Mouse (Mus musculus) mature B cell (primary cell): Measurements from ENCODE around the gene Diras2.

Experiments used
- in situ Hi-C: fragments of 300-500 bp; cut with MboI; formaldehyde crosslinking; loops from 2 replicates; pipeline ENCODE4 v1.14.3; 2019

Diras2 gene

DNA sequence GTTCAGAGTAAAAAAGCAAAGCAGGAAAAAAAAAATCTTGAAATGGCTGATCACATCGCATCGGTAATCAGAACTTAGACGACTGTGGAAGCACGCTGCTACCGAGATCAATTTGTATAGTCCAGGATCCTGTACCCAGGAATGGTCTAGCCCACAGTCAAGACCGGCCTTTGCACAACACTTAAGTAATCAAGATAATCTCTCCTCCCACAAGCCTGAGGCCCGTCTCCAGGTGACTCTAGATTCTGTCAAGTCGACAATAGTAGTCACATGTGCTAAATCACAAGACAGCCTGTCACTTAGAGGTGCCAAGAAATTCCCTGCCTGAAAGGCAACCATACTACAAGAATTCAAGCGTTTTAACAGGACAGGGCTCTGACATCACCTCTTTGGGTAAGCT lies at the start of gene Diras2:
Gene Diras2 (minus strand): TSS at position 159 of the 400 bp plus-strand sequence.
- in situ Hi-C loops, result loop anchor here (10.0 kb wide), 1 partner anchor 256 kb away; no protein-coding TSS in a partner anchor

DNA sequence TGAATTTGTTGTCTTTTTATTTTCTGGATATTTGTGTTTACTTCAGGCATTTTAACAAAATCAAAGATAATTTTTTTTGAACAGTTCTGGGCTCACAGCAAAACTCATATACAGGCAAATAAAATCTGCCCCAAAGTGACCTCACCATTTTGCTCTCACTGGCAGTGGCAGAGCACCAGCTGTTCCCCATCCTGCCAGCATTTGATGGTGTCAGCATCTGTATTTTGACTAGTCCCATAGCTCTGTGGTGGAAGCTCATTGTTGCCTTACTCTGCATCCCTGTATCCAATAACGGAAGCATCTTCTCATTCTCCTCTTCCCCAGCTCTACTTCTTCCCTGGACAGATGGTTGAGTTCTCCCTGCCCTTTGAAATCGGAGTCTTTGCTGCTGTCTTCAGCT lies 47.7 kb upstream of the Diras2 start:
- in situ Hi-C loops, result no loop called here

DNA sequence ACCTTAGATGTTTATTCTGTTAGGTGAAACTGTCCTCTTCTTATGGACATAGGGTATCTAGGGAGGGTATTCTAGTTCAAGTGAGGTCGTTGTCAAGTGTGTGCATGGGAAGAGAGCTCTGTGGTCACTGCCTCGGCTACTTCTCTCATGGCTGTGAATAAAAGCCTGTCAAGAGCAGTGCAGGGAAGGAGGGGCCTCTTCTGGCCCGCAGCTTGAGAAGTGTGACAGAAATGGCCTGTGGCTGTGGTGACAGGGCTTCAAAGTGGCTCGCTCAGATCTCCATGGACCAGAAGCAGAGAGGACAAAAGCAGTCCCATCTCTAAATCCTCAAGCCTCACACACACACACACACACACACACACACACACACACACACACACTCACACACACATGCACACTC lies 46.9 kb upstream of the Diras2 start:
- in situ Hi-C loops, result no loop called here

DNA sequence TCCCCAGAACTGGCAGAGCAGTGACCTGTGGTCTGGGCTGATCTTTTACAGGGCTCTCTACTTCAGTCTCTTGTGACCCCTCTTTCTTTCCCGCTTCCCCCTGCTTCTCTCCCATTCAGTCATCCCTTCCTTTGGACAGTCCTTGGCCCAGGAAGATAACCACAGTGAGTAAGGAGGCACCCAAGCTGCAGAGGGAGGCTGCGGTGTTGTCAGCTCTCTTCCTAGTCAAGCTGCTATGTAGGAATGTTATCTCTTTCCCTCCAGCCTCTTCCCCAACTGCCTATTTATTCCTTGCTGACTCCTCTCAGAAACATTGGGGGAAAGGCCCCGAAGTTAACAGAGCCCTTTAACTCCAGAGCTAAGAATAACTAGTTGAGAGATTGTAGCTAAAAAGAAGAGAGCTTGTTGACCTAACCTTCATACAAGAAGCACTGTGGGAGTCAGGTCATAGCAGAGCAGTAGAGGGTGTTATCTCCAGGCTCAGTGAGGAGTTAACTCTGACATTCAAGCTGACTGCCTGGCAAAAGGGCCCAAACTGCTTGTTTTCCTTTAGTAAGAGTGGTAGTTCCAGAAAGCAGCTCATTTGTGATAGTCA lies 46.3 kb upstream of the Diras2 start:
- in situ Hi-C loops, result no loop called here

DNA sequence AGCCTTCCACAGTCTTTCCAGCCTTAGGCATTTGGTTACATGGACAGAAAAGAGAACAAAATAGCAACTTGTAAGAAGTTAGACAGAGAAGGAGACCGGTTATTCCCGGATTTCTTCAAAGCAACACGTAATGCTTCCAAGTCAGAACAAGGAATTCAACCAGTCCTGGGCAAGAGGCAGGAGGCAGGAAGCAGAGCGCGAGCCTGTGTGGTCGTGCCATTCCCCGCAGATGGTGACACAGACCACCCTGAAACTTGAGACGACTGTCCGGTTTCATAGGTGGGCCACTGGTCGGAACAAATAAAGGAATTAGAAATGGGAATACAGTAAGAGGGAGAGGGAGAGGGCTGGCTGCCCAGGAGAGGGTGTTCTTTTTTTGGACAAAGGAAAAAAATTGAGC lies 45.8 kb upstream of the Diras2 start:
- in situ Hi-C loops, result no loop called here

DNA sequence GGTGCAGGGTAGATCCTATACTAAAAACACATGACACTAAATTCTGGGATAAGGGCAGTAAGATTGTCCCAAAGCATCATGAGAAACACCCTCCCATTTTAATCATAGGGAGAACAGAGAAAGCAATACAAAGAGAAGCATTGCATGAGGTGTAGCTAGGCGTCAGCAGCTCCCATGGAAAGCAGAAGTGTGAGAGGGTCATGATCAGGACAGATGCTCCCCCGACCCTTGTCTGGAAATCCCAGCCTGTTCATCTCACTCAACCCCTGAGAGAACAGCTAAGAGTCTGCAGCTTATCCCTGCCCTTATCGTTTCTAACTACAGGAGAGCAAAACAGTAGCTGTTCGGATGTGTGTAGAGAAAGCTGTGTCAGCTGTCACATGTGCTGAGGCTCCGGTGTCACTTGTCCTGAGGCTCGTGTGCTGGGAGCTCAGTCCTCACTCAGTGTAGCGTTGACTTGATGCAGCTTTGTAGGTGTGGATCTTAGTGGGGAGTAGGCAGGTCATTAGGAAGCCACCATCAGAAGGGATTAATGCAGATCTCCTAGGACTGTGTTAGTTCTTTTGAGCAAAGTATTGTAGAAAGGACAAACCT lies 45.0 kb upstream of the Diras2 start:
- in situ Hi-C loops, result no loop called here

DNA sequence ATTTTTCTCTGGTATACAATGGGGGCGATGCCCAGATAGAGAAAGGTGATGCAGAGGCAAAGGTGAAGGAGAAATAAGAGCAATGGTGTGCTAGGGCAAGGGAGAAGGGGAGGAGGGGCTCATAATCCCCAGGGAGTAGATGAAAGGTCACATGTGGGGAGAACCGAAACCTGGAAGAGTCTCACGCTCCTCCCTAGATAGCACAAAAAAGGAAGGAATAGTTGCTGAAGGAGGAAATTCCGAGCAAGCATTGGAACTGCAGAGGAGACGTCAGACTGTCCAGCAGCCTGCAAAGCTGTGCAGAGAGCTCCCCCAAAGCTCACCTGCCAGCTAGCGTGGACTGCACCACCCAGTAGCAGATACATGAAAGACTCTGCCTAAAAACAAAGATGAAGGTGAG lies 44.4 kb upstream of the Diras2 start:
- in situ Hi-C loops, result no loop called here

DNA sequence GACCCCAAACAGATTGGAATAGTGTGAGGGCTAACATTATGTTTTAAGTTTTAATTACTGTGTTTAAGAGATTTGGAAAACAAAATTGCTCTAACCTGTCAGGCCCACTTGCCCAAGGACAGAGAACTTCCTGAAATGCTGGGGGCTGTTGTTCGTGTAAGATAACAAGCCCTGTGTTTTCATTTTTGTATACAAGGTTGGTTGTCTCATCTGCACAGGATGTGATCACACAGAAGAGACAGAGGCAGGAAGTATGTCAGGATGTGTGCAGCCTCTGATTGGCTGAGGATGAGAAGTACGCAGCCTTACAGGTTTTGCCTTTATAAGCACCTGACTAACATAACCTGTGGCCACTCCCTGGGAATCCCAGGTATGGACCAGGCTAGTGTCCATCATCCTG lies 43.2 kb upstream of the Diras2 start:
- in situ Hi-C loops, result no loop called here

DNA sequence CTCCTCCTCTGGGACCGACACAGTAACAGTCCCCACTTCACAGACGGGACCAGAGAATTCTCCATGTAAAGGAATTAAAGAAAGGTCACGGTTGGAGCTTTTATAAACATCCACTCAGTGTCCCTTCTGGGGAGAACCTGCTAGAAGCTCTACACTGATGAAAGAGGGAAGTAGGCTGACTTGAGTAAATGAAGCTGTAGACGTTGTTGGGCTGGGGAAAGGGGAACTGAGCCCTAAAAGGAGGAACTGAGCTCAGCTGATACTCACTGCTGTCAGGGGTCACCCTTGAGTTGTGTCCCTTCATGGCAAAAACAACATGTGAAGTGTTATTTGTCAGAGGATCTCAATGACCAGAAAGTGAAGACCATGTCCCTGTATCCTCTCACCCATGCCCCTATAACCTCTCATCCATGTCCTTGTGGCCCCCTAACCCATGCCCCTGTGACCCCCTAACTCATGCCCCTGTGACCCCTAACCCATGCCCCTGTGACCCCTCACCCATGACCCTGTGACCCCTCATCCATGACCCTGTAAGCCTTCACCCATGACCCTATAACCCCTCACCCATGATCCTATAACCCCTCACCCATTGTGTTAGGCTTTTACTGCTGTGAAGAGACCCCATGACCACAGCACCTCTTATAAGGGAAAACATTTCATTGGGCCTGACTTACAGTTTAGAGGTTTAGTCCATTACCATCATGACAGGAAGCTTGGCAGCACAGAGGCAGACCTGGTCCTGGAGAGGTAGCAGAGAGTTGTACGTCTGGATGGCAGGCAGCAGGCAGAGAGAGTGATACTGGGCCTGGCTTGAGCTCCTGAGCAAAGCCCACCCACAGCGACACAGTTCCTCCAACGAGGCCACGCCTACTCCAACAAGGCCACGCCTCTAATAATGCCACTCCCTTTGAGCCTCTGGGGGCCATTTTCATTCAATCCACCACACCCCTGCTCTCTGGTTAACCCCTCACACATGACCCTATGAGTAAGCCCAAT lies 41.7 kb upstream of the Diras2 start:
- in situ Hi-C loops, result no loop called here

DNA sequence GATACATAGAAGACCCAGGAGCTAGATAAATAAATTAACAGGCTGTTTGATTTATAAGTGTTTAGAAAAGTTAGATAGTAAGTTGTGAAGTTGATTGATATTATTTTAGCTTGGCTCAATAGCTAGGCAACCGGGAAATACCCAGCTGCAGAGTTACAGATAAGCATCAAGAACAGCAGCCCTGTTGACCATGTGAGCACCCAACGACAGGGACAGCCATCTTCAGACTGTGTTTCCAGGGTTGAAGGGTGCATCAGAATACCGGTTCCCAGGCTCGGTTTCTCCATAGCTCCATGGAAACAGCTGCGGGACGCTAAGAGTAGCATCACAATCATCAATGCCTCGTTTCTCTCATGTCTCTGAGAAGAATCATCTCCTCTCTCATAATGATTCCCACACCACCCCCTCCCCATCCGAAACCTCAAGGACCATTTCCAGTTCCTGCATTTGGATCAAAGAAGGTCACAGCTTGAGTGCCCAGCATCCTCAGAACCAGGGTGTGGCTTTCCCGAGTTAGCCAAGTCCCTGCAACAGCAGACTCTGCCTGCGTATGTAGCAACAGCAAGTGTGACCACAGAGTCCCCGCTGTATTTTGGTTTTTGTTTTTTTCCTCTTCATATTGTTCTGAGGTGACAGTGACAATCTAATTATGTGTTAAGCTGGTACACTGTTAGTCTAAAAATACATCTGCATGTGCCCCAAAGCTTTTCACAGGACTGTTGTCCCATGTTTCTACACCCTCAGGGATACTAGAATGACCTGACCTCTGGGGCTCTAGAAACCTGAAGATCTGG lies 40.7 kb upstream of the Diras2 start:
- in situ Hi-C loops, result no loop called here

DNA sequence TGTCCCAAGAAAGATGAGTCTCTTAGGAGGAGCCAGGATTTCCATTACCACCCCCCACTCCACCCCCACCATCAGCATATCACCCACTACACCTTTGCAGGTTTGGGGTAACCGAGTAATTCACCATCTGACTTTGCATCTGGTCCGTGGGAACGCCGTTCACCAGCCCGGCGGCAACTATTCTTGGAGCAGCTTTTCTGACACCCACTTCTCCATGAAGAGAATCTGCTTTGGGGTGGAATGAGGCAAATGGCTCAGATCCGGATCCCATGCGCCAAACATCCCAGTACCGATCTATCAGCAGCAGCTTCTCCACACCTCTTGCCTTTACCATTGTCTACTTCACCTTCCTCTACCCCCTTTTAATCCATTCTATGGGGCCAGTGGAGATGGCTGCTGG lies 39.2 kb upstream of the Diras2 start:
- in situ Hi-C loops, result no loop called here

DNA sequence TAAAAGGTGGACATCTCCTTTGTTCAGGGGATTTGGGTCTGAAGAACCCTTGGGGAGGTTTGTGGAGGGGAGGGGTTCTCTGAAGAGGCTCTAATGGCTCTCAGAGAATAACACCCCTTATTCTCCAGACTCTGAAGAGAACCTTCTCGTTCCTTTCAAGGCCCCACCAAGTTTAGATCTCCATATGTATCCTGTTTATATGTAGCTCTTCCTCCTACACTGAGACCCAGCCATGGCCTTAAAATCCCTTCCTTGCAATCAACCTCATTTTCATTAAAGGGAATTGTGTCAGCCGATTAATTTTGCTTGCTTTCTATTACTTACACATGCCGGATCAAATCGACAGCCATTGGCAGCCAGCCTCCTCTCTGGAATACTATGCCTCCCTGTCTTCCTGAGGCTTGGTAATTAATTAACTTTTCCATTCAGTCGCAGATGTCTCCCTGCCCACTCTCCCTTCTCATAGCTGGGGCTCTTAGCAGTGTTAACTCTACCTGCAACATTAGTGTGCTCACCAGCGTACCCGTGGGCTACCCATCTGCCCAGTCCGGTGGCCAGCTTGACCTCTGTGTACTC lies 38.2 kb upstream of the Diras2 start:
- in situ Hi-C loops, result no loop called here

DNA sequence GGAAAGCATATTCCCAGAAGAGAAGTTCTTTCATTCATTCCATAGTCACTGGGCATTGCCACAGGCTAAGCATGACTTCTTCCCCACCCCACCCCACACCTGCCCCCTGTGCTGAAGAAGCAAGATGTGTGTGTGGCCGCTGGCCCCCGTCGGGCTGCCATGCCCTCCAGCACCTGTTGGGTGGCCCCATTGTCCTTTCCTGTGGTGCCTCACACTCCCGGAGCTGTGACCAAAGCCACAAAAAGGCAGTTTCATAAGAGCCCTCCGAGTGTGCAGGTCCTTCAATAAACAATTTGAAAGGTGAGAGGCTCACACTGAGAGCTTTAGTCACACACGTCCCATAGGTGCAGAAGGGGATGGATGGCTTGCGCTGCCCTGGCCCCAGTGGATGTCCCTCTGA lies 35.7 kb upstream of the Diras2 start:
- in situ Hi-C loops, result no loop called here

DNA sequence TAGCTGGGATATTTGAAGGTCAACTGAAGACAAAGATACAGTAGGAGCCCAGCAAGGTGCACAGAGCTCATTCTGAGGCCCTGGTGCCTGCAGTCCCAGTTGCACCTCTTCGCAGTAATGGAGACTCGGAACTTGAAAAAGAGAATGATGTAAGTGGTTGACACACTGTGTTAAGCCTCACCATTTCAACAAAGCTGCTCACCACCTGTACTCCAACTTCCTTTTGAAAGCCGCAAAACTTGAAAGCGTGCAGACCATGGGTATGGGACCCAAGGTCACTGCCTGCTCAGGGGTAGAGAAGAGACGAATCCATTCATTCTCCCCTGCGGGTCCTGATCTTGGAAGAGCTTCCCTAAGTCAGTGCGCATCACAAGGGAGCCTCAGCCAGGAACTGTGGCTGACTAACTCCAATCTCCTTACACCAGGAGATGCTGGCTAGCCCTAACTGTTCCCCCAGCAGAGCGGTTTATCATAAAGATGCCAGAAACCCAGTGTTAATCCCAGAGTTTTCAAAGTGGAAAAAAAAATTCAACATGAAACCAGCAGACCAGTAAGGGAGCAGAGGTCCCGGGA lies 35.2 kb upstream of the Diras2 start:
- in situ Hi-C loops, result no loop called here

DNA sequence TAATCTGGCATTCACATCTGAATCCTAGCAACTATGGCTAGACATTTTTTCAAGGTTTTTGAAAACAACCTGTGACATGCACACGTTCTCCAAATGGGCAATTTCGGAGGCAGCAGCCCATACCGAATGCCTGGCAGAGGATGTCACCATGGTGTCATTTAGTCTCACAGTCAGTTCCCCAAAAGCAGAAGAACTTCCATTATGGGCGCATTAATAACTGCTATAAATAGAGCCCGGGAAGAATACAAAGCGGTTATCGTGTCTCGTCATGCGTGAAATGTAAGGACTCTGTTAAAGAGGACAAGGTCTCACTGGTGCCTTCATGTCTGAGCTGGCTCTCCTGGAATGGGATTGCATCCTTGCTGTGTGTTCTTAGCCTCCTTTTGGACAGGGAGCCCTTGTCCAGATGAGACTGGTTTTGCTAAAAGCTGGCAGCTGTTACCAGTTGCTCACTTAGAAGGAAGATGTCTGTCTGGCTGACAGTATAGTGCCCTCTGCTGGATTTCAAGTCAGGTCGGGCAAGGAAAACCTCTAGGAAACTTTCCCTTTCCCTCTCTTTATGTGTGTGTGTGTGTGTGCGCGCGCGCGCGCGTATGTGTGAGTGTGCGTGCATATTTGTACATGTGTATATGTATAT lies 34.1 kb upstream of the Diras2 start:
- in situ Hi-C loops, result no loop called here

DNA sequence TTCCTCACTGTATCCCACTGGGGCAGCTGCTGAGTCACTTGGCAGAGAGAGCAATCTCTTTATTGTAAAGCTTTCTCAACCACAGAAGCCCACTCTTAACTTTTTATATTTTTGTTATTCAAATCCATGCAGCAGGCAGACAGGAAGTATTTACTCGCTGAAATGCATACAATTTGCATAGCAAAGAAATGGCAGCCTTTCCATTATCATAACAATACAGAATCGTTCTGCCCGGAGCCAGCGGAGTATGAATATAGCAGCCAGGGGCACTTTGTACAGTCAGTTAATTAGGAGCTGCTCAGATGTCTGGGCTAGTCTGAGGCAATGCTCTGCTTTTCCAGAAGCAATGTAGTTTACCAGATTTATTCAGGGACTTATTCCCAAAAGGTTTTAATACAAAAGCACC lies 31.1 kb upstream of the Diras2 start:
- in situ Hi-C loops, result no loop called here

DNA sequence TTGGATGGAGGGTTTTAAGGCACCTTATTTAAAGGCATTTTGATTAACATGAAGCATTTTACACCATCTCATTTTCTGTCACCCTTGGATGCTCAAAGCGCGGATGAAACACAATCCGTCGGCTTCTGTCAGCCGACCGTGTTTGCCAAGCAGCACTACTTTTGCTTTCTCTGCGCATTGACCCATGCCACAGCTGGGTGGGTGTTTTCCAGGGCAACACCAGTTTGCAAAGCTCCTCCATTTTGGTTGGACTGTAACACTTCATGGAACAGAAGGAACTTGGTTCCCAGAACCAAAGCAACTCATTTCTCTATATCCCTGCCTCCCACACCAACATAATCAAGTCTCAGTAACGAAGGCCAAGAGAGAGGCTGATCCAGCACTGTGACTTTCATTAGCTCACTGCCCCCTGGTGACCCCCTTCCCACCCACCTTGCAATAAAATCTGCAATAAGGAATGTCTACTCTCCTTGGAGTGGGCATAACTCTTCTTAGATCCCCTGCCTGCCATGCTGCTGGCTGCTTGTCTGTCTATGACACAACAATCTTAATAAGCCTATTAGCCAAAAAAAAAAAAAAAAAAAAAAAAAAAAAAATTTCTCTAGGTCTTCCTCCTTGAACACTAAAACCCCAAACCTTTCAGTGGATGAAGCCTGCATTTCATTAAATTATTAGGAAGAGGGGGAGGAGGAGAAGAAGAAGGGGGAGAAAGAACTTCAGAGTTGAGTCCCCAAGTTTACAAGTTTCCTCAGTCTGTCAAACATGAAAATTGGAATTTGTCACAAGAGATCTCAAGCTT lies 30.5 kb upstream of the Diras2 start:
- in situ Hi-C loops, result no loop called here

DNA sequence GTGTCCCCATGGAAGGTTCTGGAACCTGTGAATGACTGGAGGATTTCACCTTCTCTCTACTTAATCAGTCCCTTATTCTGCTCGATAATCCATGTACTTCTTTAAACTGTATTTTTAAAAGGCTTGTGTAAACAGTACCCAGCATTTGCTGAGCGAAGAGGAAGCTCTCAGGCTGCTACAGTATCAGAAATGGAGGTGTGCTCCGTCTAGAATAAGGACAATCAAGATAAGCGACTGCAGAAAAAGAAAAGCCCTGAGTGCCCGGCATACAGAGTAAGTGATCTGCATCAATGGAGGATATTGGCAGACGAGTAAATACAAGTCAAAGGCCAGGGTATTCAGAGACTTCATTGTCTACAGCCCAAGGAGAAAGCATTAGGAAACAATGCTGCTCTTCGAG lies 26.3 kb upstream of the Diras2 start:
- in situ Hi-C loops, result no loop called here

DNA sequence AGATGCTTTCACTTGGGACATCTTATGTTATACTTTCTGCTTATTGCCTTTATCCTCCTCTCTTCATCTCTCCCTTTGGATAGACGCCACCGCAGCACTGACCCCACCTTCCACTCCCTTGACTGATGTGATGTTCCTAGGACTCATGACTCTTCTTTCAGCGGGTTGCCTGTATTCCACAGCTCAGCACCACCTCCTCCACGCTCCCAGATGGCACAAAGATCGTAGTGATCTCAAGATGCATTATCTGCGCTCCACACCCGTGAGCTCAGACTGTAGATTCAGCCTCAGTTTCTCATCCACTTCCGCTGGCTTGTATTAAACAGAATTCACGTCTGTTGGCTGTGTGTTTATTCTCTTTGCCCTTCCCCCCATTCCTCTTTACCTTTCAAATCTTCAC lies 23.6 kb upstream of the Diras2 start:
- in situ Hi-C loops, result no loop called here
